Mouse (Mus musculus) effector memory CD4-positive, alpha-beta T cell, adult 5 months (primary cell): ENCODE data around the gene Gm19410. TPM values are rescaled to one million over a fixed set of nuclear protein-coding genes. Genes with fewer than 3 reads are reported as not detected.

Source experiments
- polyA plus RNA-seq: library from polyadenylated mRNA; unstranded; fragments of 100-300 nt; shearing (Covaris generic); gene quantifications from one replicate; pipeline ENCODE4 v1.2.1, GENCODE M21; 2017

The Gm19410 gene
- not detected for polyA plus RNA-seq

GRCm38 (mm10) chr8:35765499-35766193 lies at the start of gene Gm19410:
Gm19410 (plus strand) TSS chr8:35765790.

